Mouse (Mus musculus): Measurements from ENCODE around the gene Gm28557.

The Gm28557 gene

DNA sequence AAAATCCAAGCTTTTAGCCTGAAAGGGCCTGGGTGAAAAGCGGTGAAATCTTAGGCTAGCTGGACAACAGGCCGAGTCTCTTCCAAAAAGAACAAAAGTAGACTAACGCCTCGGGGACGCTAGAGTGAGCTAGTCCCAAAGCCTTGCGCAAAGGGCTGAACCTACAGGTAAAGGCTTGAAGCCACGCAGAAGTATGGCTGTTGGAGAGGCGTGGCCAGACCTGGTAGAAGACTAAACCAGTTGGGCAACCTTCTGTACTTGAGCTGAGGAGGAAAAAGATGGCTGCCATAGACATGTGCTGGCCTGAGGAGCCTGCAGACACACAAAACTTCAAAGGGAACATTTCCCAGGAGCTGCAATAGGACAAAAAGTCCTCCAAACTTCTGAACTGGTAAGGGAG is 43.0 kb downstream of the Gm28557 start:
- CTCF ChIA-PET, result interaction anchor here in 2 of 4 experiments (0.6 to 1.5 kb wide), 3 partner anchors 44 to 206 kb away, joined by 3 to 4 read pairs (median 4); no protein-coding TSS in a partner anchor
- POLR2A ChIA-PET, result interaction anchor here in 2 of 4 experiments (0.7 to 3.4 kb wide), 11 partner anchors 9 to 355 kb away, joined by 3 to 52 read pairs (median 5); partner anchors contain the start of genes Gm28557 (in 1 of the 2) and Zfp457 (in 1 of the 2)

DNA sequence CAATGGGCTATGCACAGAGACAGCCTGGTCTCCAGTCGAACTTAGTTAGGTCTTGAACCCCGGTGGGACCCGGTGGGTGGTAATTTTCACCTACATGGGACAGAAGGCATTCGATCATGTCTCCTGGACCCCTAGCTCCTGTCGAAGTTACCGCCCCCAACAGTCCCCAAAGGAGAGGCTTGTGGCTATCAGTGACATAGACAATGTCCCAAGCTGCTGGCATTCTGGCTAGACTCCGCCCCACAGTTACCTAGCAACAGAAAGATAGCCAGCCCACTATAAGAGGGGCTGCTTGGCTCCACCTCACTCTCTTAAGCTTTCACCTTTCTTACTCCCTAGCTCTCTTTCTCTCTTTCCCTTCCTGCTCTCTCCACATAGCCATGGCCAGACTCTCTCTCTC is 46.0 kb downstream of the Gm28557 start:
- POLR2A ChIA-PET, result interaction anchor here in 3 of 4 experiments (1.1 to 3.0 kb wide), 7 partner anchors 10 to 66 kb away, joined by 3 to 15 read pairs (median 6); no protein-coding TSS in a partner anchor
- CTCF ChIA-PET, result interaction anchor here in 1 of 4 experiments (1.1 kb wide), 1 partner anchor 47 kb away, joined by 5 read pairs; no protein-coding TSS in a partner anchor

DNA sequence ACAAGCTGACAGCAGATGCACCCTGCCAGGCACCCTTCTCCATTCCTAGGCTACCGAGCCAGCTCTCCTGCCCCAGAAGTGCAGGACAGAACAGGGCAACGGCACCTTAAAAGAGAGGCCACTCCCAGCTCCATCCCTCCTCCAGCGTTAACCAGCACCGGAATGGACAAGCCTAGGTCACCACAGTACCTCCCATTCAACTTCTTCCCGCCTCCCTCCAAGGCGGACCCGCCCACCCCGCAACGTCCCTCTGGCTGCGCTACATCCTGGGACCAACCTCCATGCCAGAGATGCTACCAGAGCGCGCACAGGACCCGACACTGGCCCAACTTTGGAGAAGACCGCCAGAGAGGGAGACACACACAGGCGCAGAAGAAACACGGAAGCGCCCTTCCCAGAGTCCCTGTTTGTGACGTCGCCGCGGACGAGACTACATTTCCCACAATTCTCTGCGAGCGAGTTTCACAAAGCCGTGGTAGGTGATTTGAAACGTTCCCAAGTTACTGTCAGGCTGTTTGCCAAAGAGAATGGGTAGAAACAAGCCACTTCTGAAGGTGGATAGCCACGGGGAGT is 47.5 kb downstream of the Gm28557 start, which contains the start of gene Zfp712:
Gene Zfp712 (minus strand): TSS at position 385 of the 573 bp plus-strand sequence.
- ChIA-PET CTCF (interaction anchor here in 2 of 4 experiments (0.6 to 1.2 kb wide), 3 partner anchors 48 to 70 kb away, joined by 3 read pairs; partner anchors contain the start of gene Gm28557 (in 1 of the 2)), POLR2A (interaction anchor here in 2 of 4 experiments (0.6 to 3.0 kb wide), 26 partner anchors 8 to 497 kb away, joined by 3 to 15 read pairs (median 4); partner anchors contain the start of genes Gm28557 (in 2 of the 2), Zfp455 (in 1 of the 2) and Zfp457 (in 1 of the 2))

DNA sequence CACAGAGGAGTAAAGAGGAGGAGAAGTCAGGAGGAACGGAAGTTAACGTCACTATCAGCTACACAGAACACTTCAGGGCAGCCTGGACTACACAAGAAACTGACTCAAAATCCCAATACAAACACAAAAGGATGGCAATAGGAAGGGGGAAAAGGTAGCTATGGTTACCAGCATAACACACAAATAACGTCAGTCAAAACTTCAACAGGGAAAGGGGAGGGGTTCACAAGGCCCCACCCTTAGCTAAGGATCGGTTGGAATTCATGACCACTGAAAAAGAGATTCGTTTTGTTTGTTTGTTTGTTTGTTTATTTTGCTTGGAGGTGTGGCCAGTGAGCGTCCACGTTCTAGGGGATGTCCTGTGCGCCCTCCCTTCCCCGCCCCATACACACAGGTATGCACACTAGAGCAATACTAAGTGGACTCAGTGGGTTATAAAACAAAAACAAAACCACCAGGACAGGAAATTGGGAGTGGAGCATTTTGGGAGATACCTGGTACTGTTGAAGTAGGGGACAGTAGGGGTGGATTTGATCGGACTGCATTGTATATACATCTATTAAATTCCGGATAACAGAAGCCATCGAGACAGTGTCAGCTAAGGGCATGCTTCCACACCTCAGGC is 48.1 kb downstream of the Gm28557 start:
- ChIA-PET POLR2A (interaction anchor here in 2 of 4 experiments (0.6 to 3.0 kb wide), 26 partner anchors 8 to 496 kb away, joined by 3 to 15 read pairs (median 4); partner anchors contain the start of genes Gm28557 (in 2 of the 2), Zfp455 (in 1 of the 2) and Zfp457 (in 1 of the 2)), CTCF (interaction anchor here in 2 of 4 experiments (0.6 to 1.2 kb wide), 3 partner anchors 48 to 69 kb away, joined by 3 read pairs; partner anchors contain the start of gene Gm28557 (in 1 of the 2))

All from embryonic stem cell, embryonic (primary cell).